Mouse (Mus musculus): Measurements from ENCODE around the gene Arhgap32.

Arhgap32 gene

DNA sequence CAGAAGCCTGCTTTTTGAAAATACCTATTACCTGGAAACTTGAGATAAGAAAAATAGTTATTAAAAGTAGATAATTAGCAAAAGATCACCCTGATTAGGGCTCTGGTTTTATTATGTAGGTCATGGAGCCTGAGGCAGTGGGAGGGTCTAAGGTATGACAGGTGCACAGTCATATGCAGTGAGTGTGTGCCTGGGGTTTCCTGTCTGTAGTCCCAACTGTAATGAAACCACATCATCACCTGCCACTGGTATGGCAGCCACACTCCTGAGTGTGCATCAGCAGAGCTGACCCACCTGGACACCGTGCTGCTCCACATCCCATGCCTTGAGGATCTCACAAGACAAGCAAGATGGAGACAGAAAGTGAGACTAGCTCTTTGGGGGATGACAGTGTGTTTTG is at the start of gene Arhgap32:
TSS of gene Arhgap32 (plus strand) at position 351 of the 400 bp plus-strand sequence.
- DNase-seq = peak; percentile 85

DNA sequence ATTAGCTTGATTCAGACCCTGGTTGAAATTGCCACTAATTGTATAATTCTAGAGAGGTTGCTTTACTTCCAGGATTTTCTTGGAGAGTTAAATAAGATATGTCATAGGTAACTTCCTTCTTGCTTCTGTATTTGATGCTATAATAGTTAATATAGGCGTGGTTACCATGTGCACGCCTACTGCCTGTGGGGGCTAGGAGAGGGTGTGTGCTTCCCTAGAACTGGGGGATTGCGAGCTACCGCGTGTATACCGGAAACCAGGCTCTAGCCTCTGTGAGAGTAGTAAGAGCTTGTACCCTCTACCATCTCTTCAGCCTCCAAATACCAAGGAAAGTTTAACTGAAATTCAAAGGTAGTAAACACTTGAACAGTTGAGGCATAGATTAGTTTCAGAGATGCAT is 43.2 kb upstream of the Arhgap32 start:
- DNase-seq = peak; percentile 18

DNA sequence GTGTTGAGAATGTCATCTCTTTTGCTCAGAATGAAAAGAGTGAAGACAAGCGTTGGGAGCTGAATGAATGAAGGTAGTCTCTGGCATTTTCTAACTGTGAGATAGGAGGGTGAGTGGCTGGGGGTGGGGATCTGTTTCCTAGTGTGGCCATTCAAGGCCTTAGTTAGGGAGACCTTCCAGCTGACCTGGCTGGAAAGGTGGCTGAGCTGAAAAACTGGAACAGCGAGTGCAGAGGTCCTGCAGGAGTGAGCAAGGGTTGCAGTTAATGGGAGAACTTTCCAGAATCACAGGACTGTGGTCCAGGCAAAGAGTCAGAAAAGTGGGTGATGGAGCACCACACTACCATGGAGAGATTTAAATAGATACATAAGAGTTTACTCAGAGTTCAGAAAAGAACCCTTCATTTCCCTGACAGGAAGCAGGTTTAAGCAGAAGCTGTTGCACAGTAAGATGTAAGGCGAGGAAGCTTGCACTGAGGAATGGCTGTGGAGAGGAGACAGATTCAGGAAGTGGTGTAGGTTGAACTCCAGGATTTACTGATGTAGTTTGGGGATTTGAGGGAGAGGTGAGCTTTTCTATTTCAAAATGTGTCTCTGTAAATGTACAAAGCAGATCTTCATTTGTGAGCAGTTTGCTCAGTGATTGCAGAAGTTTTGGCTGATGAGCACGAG is 27.7 kb upstream of the Arhgap32 start:
- no peak for DNase-seq

DNA sequence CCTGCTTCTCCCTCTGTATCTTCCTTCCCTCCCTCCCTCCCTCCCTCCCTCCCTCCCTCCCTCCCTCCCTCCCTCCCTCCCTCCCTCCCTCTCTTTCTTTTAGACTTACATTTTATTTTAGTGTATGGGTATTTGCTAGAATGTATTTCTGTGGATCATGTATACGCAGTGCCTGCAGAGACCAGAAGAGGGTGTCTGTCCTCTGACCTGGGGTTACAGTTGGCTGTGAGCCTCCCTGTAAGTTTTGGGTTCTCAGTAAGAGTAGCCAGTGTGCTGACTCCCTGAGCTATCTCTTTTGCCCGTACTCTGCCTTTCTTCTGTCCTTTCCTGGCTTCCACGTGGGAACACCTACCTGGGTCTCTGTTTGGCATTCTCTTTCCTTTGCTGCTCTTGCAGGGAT is 27.1 kb upstream of the Arhgap32 start:
- DNase-seq = no peak

DNA sequence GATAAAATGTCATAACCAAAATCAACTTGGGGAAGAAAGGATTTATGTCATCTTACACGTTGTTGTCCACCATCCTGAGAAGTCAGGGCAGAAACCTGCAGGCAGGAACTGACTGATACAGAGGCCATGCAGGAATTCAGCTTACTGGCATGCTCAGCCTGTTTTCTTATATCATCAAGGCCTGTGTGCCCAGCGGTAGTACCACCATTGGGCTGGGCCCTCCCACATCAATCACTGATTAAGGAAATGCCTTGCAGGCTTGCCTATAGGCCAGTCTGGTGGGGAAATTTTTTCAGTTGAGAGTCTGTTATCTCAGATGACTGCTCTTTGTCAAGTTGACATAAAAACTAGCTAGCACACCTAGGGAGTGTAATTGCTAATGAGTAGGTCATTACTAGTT is 22.5 kb upstream of the Arhgap32 start:
- DNase-seq = no peak

DNA sequence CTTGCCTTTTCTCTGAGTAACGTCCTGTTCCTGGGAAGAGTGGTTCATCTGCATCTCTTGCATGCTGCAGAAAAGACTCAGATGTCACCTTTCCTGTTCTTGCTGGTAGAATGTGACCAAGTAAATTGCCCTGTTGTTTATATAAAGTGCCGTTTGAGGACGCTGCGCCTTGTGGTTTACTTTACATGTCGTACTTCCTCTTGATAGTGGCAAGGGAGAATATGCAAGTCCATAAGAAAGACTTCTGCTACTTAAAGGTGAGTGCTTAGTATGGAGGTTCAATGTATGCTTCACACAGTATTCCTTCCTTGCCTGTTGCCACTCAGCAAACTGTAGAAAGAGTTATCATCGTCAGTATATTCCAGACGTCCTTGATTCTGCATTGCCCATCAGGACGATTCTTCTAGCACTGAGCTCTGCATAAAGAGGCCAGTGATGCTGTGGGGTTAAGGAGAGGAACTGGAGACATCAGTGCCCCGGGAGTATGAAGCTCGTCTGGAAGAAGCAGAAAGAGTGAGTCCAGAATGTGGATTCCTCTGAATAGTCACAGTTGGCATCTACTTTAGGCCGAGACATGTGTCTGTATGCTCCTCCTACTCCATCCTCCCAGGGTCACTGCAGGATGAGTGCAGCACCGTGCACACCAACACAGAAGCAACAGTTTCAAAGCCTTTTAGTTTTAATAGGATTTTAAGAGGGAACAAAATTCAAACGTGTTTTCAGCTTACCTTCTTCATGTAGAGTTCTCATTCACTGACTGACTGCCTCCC is 21.4 kb upstream of the Arhgap32 start:
- DNase-seq = no peak

DNA sequence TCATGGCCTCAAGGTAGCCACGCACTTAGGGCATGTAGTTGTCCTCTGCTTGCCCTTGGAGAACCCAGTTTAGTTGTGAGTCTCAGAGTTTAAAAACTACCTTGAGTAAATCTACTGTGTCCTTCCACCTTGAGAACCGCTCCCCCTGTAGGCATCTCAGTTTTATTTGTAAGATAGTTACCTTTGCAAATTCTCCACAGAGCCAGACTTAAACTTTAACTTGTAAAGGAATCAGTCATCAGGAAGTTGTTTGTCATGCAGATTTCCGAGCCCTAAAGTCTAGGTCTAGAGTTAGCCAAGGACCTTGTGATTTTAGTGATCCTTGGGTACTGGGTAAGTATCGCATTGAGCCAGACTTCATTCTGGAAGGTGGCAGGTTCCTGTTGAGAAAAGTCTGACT is 20.4 kb upstream of the Arhgap32 start:
- DNase-seq = no peak

DNA sequence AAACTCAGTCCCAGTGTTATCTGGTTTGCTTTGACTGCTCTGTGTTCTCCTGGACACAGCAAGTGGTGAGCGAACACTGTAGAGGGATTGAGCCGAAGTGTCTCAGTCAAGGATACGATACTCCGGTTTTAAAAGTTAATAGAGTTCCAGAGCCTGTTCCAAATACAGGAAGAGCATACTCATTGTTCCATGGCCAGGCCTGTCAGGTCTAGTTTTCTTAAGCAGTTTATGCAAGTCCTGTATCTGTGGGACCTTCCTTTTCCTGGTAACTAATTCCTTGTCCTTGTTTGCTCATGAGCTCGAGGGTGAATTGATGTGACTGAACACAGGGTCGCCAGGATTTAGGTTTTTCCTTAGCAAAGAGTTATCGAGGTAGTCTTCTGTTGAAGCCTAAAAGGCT is 19.4 kb upstream of the Arhgap32 start:
- DNase-seq = no peak

DNA sequence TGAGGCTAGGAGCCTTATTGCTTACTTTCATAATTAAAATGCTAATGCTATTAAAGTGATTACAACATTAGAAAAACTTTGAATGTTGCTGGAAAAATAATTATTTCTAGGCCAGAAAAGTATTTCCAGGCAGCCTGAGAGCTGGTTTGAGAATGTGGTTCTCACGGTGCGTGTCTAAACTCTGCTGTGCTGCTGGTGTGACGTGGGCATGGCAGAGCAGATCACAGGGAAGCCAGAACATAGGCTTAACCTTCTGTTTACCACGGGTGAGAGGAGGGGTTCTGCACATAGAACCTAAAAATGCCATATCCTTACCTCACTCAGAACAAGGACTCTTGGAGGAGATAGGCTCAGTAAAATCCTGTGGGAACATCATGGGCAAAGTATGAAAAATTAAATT is 18.8 kb upstream of the Arhgap32 start:
- DNase-seq = no peak

DNA sequence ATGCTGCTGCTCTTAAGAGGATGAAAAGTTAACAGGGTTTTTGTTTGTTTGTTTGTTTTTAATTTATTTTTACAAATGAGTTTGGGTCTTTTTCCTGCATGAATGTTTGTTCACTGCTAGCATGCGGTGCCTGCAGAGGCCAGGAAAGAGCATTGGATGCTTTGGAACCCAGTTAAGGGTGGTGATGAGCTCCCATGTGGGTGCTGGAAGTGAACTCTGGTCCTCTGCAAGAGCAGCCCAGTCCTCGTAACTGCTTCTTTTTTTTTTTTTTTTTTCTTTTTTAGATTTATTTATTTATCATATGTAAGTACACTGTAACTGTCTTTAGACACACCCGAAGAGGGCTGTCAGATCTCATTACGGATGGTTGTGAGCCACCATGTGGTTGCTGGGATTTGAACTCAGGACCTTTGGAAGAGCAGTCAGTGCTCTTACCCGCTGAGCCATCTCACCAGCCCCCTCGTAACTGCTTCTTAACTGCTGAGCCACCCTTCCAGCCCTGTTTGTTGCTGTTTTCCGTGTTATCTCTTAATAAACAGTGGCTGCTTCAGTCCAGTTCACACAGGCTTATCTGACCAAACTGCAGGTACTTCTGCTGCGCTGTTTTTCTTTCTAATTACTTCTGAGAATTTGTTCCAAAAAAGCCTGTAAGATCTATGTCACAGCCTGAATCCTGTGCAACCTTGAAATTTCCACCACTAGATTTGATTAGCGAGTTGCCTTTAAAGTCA is 17.3 kb upstream of the Arhgap32 start:
- DNase-seq = no peak

DNA sequence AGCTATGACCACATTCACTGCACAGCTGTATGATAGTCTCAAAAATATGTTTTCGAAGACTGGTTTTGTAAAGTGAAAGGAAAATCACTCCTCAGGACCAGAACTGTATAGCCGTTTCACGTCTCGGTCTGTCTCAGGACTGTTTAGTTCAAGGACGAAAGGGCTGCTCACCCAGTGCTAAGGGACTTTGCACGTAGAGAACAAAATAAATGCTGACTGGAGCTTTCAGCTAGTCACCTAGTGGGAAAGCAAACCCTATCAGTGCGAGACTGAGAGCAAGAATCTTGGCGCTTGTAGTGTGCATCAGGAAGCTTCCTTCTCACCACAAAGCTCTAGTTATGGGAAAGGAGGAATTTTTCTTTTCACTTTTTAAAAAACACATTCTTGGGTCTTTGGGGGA is 15.4 kb upstream of the Arhgap32 start:
- DNase-seq = no peak

DNA sequence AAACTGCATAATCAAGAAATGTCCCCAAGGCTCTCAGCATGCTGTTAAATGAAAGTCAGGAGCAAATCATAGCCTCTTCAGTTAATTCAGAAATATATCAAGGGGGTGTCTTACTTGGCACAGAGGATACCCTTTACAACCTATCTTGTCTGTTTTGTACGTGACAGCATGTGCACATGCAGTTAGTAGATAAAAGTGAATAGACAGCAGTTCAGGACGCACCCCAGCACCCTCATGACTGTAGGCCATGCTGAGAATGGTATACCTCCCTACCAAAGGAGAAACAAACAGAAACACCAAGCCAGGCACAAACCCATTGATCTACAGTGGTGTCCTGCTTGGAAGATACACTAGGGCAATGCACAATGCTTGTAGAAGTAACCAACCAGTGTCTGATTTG is 14.4 kb upstream of the Arhgap32 start:
- DNase-seq = no peak

DNA sequence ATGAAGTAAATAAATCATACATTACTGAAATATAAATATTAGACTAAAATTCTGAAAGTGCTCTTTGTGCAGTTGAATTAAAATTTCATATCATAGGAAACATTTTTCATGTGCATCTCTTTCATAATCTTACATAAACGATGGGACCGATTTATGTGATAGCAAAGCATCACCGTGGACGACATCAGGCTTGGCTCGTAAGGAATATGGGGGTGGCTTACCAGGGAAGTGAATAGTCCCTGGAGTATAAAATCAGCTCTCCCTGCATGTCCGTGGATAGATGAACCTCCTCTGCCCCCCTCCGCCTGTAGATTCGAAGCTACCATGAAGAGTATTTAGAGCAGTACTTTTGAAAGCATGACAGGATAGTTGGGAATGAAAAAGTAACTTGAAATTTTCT is 11.3 kb upstream of the Arhgap32 start:
- peak; percentile 76 for DNase-seq

DNA sequence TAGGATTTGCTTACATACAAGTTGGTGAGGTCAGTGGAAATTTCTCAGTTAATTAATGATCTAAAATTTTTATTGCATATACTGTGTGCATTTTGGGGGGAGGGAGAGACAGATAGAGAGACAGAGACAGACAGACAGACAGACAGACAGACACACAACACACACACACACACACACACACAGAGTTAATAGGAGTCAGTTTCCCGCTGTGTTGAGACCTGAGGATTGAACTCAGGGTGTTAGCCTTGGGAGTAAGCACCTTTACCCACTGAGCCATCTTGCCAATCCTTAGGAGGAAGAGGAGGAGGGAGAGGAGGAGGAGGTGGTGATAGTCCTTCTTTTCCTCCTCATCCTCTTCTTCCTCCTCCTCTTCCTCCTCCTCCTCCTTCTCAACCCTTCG is 5.6 kb upstream of the Arhgap32 start:
- DNase-seq = peak; percentile 55

DNA sequence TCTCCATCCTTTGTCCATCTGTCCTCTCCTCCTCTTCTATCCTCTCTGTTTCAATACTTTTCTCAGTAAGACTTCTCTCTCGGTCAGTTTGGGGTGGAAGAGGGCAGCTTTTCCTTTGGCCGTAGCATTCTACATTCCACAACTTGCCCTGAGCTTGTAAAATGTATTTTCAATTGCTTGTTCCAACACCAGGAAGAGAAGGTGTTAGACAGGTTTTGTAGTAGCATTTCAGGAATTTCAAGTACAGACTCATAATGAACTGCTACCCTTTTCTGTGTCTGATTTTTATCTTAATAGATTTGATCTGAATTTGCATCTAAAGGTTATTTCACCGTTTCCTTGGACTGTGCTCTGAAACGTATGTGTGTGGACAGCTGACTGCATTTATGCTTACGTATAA is 336 bp downstream of the Arhgap32 start:
- no peak for DNase-seq

DNA sequence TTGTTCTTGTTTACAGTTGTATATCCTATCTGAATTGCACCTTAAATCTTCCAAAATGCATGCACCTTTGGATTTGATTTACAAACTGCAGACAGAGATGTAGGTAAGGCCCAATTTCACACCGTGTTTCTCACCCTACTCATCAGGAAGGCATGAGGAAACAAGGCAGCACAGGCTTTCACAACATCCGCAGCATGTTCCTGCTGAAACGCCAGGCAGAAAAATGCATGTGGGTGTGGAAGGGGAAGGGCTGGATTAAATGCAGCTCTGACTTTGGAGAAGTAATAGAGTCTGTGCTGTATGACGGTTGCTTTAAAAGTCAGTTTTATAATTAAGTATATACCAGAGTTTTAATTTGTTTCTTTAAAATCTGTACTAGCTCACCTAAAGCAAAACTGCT is 1.9 kb downstream of the Arhgap32 start:
- peak; percentile 94 for DNase-seq

DNA sequence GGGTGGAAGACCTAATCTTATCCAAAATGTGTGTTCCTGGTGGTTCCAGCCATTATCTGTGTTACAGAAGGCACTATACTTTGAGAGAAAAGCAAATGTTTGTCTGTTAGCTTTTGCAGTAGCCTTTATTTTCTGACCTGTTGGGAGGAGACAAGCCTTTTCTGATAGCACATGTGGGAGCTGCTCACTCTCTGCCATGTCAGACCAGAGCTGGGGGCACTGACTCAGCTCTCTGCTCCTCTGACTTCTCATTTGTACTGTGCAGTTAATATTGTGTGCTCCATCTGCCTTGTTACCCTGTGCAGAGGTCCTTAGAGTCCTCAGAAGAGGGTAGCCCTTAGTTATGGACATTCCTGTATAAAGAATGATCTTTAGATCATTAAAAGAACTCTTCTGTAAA is 2.5 kb downstream of the Arhgap32 start:
- DNase-seq = peak; percentile 60

DNA sequence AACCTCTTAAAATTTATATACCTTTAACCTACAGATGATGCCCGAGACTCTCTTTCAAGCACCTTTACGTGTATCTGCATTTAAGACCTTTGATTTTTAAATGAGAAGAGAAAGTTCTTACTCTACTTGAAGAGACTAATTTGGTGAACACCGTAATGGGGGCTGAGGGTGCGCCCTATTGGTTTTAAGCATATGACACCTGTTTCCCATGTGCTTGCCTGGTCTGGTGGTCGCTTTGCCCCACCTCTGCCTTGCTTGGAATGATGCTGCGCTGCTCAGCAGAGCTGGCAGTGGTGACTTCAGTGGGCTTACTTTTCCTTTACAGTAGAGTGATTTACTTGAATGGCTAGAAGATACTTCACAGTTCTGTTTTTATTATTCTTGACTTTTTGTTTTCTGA is 3.6 kb downstream of the Arhgap32 start:
- peak; percentile 75 for DNase-seq

DNA sequence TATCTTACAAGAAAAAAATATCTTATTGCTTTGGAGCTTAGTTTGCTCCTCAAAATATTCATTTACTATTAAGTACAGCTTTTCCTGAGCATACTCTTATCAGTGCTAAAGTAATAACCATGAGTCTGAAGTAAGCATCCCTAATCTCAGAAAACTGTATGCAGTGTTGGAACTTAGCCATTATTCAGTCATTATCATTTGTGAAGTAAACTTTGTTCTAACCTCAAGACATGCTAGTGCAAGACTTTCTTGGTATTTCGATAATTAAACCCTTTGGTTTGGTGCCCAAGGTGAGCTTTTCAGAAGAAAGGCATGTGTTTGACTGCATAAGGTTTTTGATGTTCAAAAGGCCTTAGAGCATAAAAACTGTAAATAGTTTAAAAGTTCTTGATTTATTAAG is 4.2 kb downstream of the Arhgap32 start:
- DNase-seq = no peak

DNA sequence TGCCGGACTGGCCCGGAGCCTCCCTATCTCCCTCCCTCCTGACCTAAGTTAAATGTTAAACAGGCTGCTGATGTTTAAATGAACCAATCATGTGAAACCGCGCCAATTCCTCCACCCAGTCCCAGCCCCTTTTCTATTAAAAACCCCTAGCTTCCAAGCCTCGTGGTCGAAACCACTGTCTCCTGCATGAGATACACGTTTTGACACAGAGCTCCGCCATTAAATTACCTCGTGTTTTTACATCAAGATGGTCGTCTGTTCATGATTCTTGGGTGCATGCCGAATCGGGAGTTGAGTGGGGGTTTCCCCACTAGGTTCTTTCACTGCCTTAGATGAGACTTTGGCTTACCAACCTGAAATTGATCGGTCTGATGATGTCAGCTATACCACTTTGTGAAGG is 5.3 kb downstream of the Arhgap32 start:
- DNase-seq = peak; percentile 75

DNA sequence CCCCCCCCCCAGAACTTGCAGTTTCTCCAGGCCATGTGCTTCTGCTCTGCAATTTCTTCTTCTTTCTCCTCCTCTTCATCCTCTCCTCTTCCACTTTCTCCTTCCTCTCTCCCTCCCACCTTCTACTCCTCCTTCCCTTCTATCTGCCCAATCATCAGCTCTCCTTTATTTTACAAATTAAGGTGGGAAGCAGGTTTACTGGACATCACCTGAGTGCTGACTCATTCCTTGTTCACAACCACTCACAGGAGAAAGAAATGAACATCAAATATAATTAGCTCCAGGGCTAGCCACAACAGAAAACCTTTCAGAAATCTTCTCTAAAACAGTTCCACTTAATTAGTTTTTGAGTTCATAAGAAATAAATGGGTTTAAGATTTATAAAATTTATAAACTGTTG is 20.3 kb downstream of the Arhgap32 start:
- no peak for DNase-seq

DNA sequence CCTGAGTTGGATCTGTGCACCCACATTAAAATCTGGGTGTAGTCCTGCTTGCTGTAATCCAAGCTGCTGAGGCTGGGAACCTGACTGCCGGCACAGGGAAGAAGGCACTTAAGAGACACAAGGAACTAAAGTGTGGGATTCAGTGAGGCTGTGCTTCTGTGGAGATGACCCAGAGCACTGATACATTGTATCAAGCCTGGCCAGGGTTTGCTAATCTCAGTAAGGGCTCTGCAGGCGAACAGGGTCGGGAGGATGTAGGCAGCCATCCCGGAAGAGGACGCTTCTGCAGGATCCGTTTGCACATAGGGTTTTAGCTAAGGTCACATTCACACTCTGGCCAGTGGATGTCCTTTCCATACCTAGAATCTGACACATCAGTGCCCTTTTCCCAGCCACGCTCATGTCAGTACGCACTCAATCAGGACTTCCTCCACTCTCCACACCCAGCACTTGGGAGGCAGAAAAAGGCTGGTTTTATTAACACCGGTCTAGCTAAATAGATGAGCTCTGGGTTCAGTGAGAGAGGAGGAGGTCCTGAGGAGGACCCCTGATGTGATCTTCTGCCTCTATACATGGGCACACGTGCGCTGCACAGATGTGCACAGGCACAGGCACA is 20.9 kb downstream of the Arhgap32 start:
- peak; percentile 82 for DNase-seq

DNA sequence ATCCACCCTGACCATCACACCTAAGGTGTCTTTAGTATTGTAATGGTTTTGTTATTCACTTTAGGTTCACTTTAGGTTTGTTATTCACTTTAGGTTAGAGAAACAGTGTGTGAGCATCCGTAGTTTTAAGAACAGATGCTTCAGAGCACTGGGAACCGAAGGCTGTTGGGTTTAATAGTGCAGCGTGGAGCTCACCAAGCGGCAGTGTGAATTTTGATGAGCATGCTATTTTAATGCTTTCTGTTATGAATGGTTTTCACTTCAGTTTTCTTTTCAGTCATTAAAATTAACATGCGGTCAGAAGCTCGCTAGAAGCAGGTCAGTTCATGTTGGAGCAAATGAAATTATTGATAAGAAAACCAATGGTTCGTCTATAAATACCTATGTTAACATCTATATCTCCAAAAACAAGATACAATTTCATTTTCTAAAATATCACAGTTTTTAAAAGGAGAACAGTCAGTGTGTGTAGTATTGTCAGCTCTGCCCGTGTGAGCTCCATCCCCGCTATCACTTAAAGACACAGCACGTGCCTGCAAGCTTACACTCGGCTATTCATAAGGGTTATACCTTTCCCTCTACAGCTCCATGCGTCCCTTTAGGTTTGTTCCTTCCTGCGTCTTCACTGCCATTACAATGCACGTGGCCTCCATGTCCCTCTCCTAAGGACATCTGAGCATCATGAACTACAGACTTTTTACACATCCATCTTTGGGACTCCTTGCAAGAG is 21.9 kb downstream of the Arhgap32 start:
- DNase-seq = peak; percentile 33
